Comparison of ENCODE assay signal across 27 mouse cellular contexts in genomic region chr11:75957124-75957832, GRCm38 (mm10). TPM values are rescaled to one million over a fixed set of nuclear protein-coding genes. Genes with fewer than 3 reads are reported as not detected.
"Had no signal": no experiment of that assay in that cellular context is flagged by ENCODE, and none has a peak within 500 bp of the region (broad histone marks: within the 10 kb centered on the region; RNA-seq: fewer than 3 reads in every experiment).

No protein-coding gene starts in this region.

- H3K4me3 ChIP-seq: left cerebral cortex, adult 2 months; limb, embryonic 12.5 days; limb, embryonic 15.5 days; lung, embryonic 15.5 days; midbrain, embryonic 12.5 days; myocyte; stomach, embryonic 15.5 days had no signal

- H3K4me2 ChIP-seq: limb, embryonic 12.5 days; limb, embryonic 15.5 days; liver, embryonic 11.5 days; lung, embryonic 15.5 days; midbrain, embryonic 12.5 days; stomach, embryonic 15.5 days had no signal

- ATAC-seq: liver, postnatal 0 days; midbrain, embryonic 16.5 days had no signal

- H3K4me1 ChIP-seq: limb, embryonic 12.5 days; limb, embryonic 15.5 days; lung, embryonic 15.5 days; midbrain, embryonic 12.5 days; stomach, embryonic 15.5 days had no signal

- H3K36me3 ChIP-seq: limb, embryonic 12.5 days; limb, embryonic 15.5 days; lung, embryonic 15.5 days; midbrain, embryonic 12.5 days; stomach, embryonic 15.5 days had no signal

- H3K9ac ChIP-seq: limb, embryonic 12.5 days; limb, embryonic 15.5 days; liver, embryonic 14.5 days; liver, postnatal 0 days; lung, embryonic 15.5 days; midbrain, embryonic 12.5 days; stomach, embryonic 15.5 days had no signal

- H3K27ac ChIP-seq: left cerebral cortex, adult 2 months; limb, embryonic 12.5 days; limb, embryonic 15.5 days; liver, embryonic 14.5 days; lung, embryonic 15.5 days; midbrain, embryonic 12.5 days; stomach, embryonic 15.5 days had no signal

- H3K9me3 ChIP-seq: limb, embryonic 12.5 days; limb, embryonic 15.5 days; lung, embryonic 15.5 days; midbrain, embryonic 12.5 days; stomach, embryonic 15.5 days had no signal

- DNase-seq: kidney, adult 18-20 months; kidney, adult 9 months; kidney, postnatal 14 days; kidney, postnatal 4 days; layer of hippocampus, postnatal 36 days; left cerebral cortex, postnatal 4 days; lung, postnatal 10 days; lung, postnatal 36 days; right cerebral cortex, adult 18-20 months; right cerebral cortex, postnatal 14 days; right cerebral cortex, postnatal 4 days; spleen, adult 18-20 months; thymus, postnatal 25 days had no signal

- H3K27me3 ChIP-seq: limb, embryonic 12.5 days; limb, embryonic 15.5 days; lung, embryonic 15.5 days; stomach, embryonic 15.5 days had no signal

RNA-seq across cellular contexts. Expression of gene 1700016K19Rik, which starts 42.4 kb away (rescaled TPM):
- total RNA-seq: megakaryocyte-erythroid progenitor cell, adult 5-6 weeks; monocyte, adult 5-6 weeks had no signal
- polyA plus RNA-seq: liver, embryonic 11.5 days; liver, embryonic 14.5 days; liver, postnatal 0 days; neural tube, embryonic 11.5 days had no signal
